Mouse (Mus musculus) cerebellum, adult (tissue): ENCODE results near the gene Dgkg.

Source experiments
- ATAC-seq: cut with Nextera tagmentation; 2 replicates; pipeline ENCODE4 v1.9.2; 2017; ENCODE audit warnings: mild to moderate bottlenecking, moderate library complexity, mixed read lengths; ENCODE audit not compliant: insufficient number of reproducible peaks, low FRiP score, low TSS enrichment

Dgkg gene

GRCm38 (mm10) chr16:22551231-22552000, 105.6 kb downstream of the Dgkg start:
- no peak for ATAC-seq

DNA sequence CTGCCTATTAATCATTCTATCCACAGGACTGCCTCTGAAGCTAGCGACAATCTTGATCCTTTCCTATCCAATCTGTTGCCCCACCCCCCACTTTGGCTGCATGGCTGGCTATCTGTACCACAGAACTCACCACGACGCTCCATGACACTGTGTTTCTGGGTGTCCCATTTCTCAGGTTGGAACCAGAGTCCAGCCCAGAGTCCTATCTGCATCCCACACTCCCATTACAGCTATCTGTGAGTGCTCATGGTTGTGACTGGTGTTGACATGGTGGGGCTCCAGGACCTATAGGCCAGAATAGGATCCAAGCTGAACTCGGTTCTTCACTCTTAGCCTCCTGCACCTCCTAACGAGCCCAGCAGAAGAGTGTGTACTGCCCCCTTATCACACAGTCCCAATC, 107.7 kb downstream of the Dgkg start:
- no peak for ATAC-seq

DNA sequence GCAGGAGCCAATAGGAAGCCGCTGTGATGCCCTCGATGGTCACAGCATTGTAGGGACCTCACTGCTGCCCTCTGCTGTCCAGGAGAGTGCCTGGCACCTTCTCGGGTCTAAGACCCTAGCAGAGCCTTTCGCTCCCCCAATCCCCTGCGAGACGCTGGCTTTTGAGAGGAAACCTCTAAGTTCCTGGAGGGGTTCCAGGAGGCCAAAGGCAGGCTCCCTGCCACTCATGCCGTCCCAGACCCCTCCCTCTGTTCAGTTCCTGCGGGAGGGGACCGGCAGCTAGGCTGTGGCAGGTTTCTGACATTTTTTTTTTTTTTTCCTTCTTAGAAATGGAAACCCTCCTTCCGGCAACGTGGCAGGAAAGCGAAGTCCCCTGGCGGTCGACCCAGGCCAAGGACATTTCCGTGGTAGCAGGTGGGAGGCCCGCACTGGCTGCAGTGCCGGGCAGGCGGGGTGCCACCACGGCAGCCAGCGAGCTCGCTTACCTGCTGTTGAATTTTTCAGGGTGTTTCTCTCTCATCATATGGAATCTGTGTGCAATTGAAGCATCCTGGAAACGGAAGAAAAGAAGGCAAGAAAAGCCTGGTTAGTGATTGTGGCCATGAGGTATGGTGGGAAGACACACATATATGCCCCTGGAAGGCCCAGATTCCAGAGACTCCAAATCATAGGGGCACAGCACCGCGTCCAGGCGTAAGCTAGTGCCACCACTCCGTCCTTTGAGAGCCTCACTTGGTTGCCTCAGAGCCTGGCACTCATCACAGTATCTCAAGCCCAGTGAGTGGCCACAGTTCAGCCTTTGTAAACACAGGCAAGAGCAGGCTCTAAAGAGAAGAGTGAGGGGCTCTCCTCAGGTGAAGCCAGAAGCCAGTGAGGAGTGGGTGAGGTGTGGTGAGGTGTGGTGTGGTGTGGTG, 108.6 kb downstream of the Dgkg start:
- ATAC-seq, result peak; percentile 73

- no peak for ATAC-seq
Measured at GRCm38 (mm10) chr16:22547741-22548140, 109.3 kb downstream of the Dgkg start.

DNA sequence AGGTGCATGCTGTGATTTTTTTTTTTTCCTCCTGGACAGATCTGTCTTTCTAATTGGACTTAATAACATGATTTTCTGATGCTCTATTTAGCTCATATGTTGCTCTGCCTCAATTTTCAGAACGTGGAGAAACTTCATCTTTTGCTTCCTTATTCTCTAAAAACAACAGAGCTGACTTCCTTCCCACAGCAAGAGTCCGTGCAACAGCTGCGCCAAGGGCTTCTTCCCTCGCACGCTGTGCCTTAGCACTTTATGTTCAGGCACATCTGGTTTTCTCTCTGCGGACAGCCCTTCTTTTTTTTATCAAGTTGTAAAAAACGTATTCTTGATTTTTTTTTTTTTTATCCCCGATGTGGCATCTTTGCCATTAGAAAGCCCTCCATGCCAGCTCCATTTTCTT, 111.2 kb downstream of the Dgkg start:
- no peak for ATAC-seq

- no peak for ATAC-seq
Measured at GRCm38 (mm10) chr16:22545016-22545561, 111.9 kb downstream of the Dgkg start.

- no peak for ATAC-seq
Measured at GRCm38 (mm10) chr16:22542691-22543141, 114.3 kb downstream of the Dgkg start.

GRCm38 (mm10) chr16:22539275-22539674, 117.7 kb downstream of the Dgkg start:
- no peak for ATAC-seq

GRCm38 (mm10) chr16:22536581-22537160, 120.3 kb downstream of the Dgkg start:
- no peak for ATAC-seq

DNA sequence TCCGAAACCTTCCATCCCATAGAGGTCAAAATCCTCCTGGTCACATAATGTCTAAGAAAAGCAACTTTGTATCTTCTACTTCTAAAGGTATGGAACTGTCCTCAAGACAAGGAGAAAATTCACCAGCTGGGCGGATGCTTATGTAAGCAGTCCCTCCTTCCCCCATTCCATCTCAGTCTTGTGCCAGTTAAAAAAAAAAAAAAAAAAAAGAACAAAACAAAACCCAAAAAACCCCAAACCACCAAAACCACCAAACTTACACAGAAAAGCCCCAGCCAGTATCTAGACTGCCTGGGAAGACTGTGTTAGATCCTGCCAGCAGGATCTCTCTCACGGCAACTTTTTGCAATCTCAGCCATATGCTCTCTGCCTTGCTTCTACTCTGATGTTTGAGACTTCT, 123.9 kb downstream of the Dgkg start:
- ATAC-seq, result no peak

GRCm38 (mm10) chr16:22531834-22532233, 125.2 kb downstream of the Dgkg start:
- no peak for ATAC-seq

GRCm38 (mm10) chr16:22531041-22531440, 126.0 kb downstream of the Dgkg start:
- ATAC-seq, result no peak

DNA sequence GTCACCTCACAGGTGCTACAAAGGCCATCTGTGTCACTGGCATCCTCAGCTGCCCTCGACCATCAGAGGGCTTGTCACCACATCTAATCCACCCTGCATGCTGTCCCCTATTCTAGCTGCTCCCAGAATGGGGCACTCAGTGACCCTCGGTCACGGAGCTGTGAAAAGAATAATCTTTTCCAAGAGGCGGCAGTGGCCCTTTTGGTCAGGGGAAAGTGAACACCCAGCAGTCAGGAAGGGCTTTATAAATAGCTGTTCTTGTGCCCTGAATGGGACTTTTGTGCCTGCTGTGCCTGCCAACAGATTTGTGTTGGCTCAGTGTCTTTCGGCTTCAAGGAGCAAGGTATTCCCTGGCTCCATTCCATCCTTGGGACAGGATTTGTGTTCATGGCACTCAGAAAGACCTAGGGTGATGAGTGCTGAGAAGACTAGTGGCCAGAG, 129.5 kb downstream of the Dgkg start:
- ATAC-seq, result peak; percentile 68

GRCm38 (mm10) chr16:22526386-22526785, 130.6 kb downstream of the Dgkg start:
- ATAC-seq, result no peak

GRCm38 (mm10) chr16:22517431-22518384, 139.3 kb downstream of the Dgkg start:
- ATAC-seq, result no peak

DNA sequence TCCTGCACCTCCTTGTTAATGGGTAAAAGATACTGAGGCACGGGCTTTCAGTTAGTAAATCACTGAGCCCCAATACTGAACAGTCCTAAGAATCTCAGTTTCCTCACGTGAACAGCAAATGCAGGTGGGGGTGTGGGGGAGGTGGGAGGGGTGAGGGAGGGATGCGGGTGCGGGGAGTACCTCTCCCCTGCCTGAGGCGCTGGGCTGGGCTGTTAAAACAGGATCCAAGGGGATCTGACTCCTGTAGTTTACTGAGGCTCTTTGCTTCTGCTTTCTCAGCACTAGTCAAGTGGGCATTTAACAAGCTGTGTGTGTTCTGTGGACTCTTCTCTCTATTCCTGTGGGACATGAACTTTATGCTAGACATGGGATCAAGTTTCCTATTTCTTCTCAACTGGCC, 141.5 kb downstream of the Dgkg start:
- no peak for ATAC-seq

DNA sequence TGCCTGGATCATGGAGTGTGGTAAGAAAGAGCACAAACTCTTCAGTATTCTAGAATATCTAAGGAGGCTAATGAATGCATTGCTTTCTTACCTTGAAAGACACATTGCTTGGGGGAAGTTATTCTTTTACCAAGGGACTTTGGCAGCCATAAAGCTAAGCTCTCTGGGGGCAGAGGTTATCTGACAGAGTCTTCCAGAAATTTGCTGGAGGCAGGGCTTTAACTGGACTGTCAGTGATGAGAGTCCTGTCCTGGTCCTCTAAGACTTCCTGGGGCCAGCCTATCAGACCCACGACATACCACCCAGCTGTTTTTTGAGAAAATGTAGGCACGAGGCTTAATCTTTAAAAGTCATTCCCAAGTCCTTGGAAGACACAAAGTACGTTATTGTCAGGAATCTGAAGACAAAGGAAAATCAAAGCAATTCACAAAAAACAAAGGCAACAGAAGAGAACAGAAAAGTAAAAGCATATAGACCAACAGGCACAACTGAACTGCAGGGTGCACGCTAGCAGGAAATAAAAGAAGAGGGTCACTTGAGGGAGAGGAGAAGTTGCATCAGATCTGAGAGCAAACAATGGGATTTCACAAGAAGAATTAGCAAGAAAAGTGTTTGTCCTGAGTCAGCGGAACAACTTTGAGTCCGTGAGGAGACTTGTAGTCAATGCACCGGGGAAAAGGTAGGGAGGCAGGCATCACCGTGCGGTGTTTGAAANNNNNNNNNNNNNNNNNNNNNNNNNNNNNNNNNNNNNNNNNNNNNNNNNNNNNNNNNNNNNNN, 146.0 kb downstream of the Dgkg start:
- ATAC-seq, result no peak

GRCm38 (mm10) chr16:22508936-22509563, 148.0 kb downstream of the Dgkg start:
- no peak for ATAC-seq
